Mouse (Mus musculus): Measurements from ENCODE around the gene Mtmr4.

DNA sequence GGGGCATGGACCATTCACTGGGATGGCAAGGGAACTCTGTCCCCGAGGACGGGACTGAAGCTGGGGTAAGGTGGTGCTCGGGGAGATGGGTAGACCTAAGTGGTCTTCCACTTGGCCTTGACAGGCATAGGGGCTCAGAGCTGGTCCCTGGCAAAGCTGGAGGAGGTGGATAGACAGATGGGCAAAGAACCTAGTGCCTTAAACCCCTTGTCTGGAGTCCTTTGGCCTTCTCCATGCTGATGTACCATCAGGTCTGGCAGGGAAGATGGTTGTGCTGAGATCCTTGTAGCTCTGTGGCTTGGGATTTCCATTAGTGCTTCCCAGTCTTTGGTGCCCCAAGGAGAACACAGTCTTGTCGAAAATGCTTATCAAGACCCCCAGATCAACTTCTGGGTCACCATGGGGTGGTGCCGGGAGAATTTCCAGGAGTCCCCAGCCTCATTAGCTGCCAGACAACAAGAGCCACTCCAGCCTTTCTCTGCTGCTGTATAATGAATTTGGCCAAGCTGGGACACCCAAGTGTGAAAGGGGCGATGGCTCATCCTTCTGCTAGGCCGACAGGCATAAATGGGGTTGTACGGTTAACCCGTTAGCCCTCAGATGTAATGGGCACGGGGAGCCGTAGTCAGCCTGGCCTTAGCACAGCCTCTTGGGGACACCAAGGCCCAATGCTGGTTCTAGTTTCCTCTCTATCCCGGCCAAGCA, 10.6 kb upstream of the Mtmr4 start:
- TF ChIP-seq CTCF (IDR thresholded peaks at IDR 0.05; ENCODE audit: borderline replicate concordance, insufficient read depth, low read length) (no peak), POLR2A (IDR thresholded peaks at IDR 0.05; ENCODE audit: low read depth, low read length) (no peak)

All from embryonic fibroblast, embryonic 13.5 days (primary cell).